Mouse (Mus musculus): ENCODE measurements around the gene Fcgrt.

DNA sequence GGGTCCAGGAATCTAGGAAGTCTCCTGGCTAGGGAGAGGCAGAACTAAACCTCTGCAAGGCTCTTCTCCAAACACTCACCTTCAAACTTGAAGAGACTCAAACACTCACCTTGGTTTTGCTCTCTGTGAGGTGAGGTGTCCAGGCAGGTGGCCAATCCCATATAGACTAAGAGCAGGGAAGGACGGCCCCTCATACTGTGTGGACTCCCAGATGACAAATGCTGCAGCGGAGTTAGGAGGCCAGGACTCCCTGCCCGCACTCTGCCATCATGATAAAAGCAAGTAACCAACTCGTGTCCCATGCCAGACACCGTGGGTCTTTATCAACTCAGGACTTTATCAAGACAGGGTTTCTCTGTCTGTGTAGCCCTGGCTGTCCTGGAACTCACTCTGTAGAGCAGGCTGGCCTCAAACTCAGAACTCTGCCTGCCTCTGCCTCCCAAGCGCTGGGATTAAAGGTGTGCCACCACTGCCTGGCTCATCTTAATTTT lies 43.0 kb downstream of the Fcgrt start:
- no peak for TF ChIP-seq POLR2A (IDR thresholded peaks at IDR 0.05; ENCODE audit: insufficient read depth, low read depth, low read length)
- no peak for TF ChIP-seq CTCF (IDR thresholded peaks at IDR 0.05; ENCODE audit: insufficient read depth, low read depth, low read length)
